Mouse (Mus musculus) liver, adult 2 months (tissue): Measurements from ENCODE around the gene Adgrl1.

Experiments
- CTCF ChIP-seq: fragments of 200-500 bp; IDR thresholded peaks from 2 replicates; pipeline ENCODE4 v1.5.1; 2011; ENCODE audit warnings: low read depth, low read length, control low read depth
- POLR2A ChIP-seq: fragments of 200-500 bp; IDR thresholded peaks from 2 replicates; pipeline ENCODE4 v1.6.1; 2011; ENCODE audit warnings: low read length, control low read depth; ENCODE audit not compliant: insufficient read depth; ENCODE audit errors: extremely low read depth

DNA sequence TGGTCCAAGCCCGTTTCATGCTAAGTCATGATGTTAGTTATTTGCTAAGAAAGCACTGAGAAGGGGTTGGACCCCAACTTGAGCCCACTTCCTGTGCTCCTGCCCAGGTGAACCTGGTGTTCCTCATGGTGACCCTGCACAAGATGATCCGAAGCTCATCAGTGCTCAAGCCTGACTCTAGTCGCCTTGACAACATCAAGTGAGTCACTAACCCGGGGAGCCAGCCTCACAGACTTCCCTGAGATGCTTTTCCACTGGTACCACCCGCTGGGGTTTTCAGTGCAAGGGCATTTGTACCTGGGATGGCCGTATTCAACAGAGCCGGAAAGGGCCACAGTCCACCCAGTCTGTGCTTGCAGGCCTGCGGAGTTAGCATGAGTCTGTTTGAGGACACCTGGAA lies 35.5 kb downstream of the Adgrl1 start:
- TF ChIP-seq CTCF (no peak), POLR2A (no peak)
